Mouse (Mus musculus) hindbrain, embryonic 12.5 days (tissue): ENCODE results near the gene Eml4. TPM values are rescaled to one million over a fixed set of nuclear protein-coding genes. Genes with fewer than 3 reads are reported as not detected.
A peak's percentile ranks its signal among the peaks of the same experiment; 100 is the strongest.

Experiments
- ATAC-seq: fragments of 200-750 bp; cut with Nextera tagmentation; 2 replicates; pipeline ENCODE4 v1.8.0; 2017; ENCODE audit warnings: moderate TSS enrichment; ENCODE audit not compliant: low FRiP score
- H3K27ac ChIP-seq: fragments of 300-500 bp; sonication (generic); 2 replicates; pipeline ENCODE4 v1.5.1; 2016; ENCODE audit warnings: mild to moderate bottlenecking
- H3K27me3 ChIP-seq: fragments of 300-500 bp; sonication (generic); 2 replicates; pipeline ENCODE4 v1.6.1; 2016; ENCODE audit warnings: mild to moderate bottlenecking
- H3K36me3 ChIP-seq: fragments of 300-500 bp; sonication (generic); 2 replicates; pipeline ENCODE4 v1.6.1; 2016; ENCODE audit warnings: mild to moderate bottlenecking
- H3K4me1 ChIP-seq: fragments of 300-500 bp; sonication (generic); 2 replicates; pipeline ENCODE4 v1.6.1; 2016
- H3K4me2 ChIP-seq: fragments of 300-500 bp; sonication (generic); replicated peaks from 2 replicates; pipeline ENCODE4 v1.6.1; 2016; ENCODE audit warnings: mild to moderate bottlenecking
- H3K4me3 ChIP-seq: fragments of 300-500 bp; sonication (generic); 2 replicates; pipeline ENCODE4 v1.5.1; 2016; ENCODE audit warnings: mild to moderate bottlenecking
- H3K9ac ChIP-seq: fragments of 300-500 bp; sonication (generic); 2 replicates; pipeline ENCODE4 v1.6.1; 2016; ENCODE audit warnings: mild to moderate bottlenecking, moderate library complexity
- H3K9me3 ChIP-seq: fragments of 300-500 bp; sonication (generic); replicated peaks from 2 replicates; pipeline ENCODE4 v1.6.1; 2016; ENCODE audit warnings: mild to moderate bottlenecking
- WGBS: fragments of 180-500 bp; shearing (Covaris S2); methylation state at CpG from one replicate; pipeline ENCODE4 v1.1.7; 2016; 5-methylcytosine and 5-hydroxymethylcytosine counted together
- polyA plus RNA-seq: library from polyadenylated mRNA; unstranded; fragments of >200 nt; fragmentation: Nextera tagmentation; extraction: Ambion mirVana; gene quantifications from 2 replicates; pipeline ENCODE4 v1.2.1, GENCODE M21; 2016

The Eml4 gene
- polyA plus RNA-seq, 1 experiment from 2014 or later = 57.9 TPM

- H3K4me2 ChIP-seq = no peak overlapping the region
- no peak overlapping the region for H3K9ac ChIP-seq
- H3K9me3 ChIP-seq = no peaks in the 10 kb centered on the region
- H3K4me3 ChIP-seq = no peak overlapping the region
- no peak overlapping the region for H3K27ac ChIP-seq
- ATAC-seq = no peak
- H3K4me1 ChIP-seq = peaks cover 11% of the 10 kb centered on the region
- no peaks in the 10 kb centered on the region for H3K36me3 ChIP-seq
- no peaks in the 10 kb centered on the region for H3K27me3 ChIP-seq
These were observed 23.4 kb downstream of the Eml4 start for GRCm38 (mm10) chr17:83374123-83374522.

DNA sequence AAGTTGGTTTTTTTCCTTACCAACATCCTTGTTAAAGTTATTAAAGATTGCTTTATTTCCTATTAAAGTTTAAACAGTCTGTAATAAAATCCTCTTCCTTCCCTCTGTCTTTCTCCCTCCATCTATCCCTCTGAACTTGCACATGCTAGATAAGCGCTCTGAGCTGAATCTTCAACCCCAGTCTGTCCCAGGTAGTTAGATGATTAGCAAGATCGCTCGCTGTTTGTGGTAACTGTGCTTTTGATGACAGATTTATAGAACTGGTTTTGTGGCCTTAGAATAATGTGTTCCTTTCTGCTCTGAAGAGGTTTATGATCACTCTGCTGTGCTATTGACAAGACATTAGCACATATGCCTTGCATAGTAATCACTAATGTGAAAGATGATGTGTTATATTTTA is 25.1 kb downstream of the Eml4 start:
- peaks cover 11% of the 10 kb centered on the region for H3K4me1 ChIP-seq
- H3K27me3 ChIP-seq = no peaks in the 10 kb centered on the region
- H3K9ac ChIP-seq = no peak overlapping the region
- no peaks in the 10 kb centered on the region for H3K9me3 ChIP-seq
- no peak overlapping the region for H3K27ac ChIP-seq
- 96% methylated on average over 3 of the region's 3 CpGs for WGBS
- H3K4me3 ChIP-seq = no peak overlapping the region
- H3K4me2 ChIP-seq = no peak overlapping the region
- no peaks in the 10 kb centered on the region for H3K36me3 ChIP-seq
- no peak for ATAC-seq

GRCm38 (mm10) chr17:83376801-83377200 is 26.1 kb downstream of the Eml4 start:
- peaks cover 11% of the 10 kb centered on the region for H3K4me1 ChIP-seq
- WGBS = 81% methylated on average over 4 of the region's 4 CpGs
- H3K27ac ChIP-seq = no peak overlapping the region
- H3K9me3 ChIP-seq = no peaks in the 10 kb centered on the region
- H3K27me3 ChIP-seq = no peaks in the 10 kb centered on the region
- no peak overlapping the region for H3K4me3 ChIP-seq
- no peak overlapping the region for H3K4me2 ChIP-seq
- H3K9ac ChIP-seq = no peak overlapping the region
- ATAC-seq = no peak
- no peaks in the 10 kb centered on the region for H3K36me3 ChIP-seq

DNA sequence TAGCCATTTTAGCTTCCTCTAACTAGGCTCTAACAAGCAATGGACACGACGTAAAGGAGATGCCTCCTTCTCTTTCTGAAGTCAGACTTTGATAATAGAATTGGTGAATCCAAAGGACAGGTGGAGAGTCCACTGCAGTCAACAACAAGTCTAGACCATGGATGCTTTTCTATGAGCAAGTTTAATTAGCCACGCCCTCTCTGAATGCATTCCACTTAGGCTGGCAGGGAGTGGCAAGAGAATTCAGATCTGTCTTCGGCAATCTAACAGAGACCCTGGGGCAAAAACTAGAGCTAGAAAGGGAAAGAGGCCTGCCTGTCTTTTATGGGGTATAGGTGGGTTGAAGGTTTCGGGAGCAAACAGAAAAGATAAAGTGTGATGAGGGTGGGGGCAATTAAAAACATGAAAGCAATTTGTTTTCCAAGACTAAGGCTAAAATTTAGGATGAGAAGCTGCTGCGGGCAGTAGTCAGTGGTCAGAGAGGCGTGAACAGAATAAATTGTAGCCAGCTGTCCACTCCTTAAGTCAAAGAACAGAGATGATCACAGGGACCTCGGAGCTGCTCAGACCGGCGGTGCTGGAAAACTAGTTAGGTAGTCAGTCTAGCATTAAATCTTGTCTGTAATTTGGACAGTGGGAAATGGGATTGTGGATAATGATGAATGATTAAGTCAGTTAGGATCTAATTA is 27.2 kb downstream of the Eml4 start:
- Histone ChIP-seq H3K27me3 (no peaks in the 10 kb centered on the region), H3K36me3 (no peaks in the 10 kb centered on the region), H3K4me1 (peaks cover 11% of the 10 kb centered on the region), H3K4me3 (no peak overlapping the region), H3K9me3 (no peaks in the 10 kb centered on the region), H3K9ac (no peak overlapping the region), H3K4me2 (no peak overlapping the region), H3K27ac (no peak overlapping the region)
- WGBS = 58% methylated on average over 10 of the region's 10 CpGs
- peak; percentile 48 for ATAC-seq

DNA sequence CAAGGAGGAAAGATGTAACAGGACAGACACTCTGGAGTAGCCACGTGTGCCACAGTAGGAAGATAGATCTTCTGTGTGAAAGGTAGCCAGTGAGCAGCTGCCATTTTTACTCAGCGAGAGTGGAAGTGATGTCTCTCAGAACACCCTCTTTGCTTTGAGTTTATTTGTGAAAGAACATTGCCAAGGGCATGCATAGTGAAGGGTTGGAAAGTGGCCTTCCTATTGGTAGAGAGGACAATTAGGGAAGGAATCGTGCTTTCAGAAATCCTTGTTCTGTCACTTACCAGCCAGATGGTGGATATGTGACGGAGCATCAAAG is 27.7 kb downstream of the Eml4 start:
- ATAC-seq = peak; percentile 46
- Histone ChIP-seq H3K4me2 (no peak overlapping the region), H3K27me3 (no peaks in the 10 kb centered on the region), H3K36me3 (no peaks in the 10 kb centered on the region), H3K4me1 (peaks cover 11% of the 10 kb centered on the region), H3K9ac (no peak overlapping the region), H3K9me3 (no peaks in the 10 kb centered on the region), H3K27ac (no peak overlapping the region), H3K4me3 (no peak overlapping the region)
- WGBS = 52% methylated on average over 4 of the region's 4 CpGs

DNA sequence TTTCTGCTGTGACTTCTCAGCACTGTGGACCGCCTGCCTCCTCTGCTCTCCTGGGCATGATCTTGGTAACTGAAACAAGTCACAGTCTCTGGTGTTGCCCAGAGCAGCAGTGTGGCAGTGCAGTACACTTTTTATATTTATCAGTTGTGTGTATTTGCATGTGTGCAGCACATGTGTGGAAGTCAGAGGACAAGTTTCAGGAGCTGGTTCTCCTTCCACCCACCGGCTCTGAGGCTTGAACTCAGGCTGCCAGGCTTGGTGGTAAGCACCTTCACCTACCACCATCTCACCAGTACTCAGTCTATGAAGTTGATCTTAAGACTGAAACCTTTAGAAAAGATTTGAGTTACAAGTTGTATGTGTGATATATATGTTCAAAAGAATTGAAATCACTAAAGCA is 28.6 kb downstream of the Eml4 start:
- no peaks in the 10 kb centered on the region for H3K27me3 ChIP-seq
- H3K4me1 ChIP-seq = peaks cover 11% of the 10 kb centered on the region
- 90% methylated on average over 2 of the region's 2 CpGs for WGBS
- no peak overlapping the region for H3K9ac ChIP-seq
- ATAC-seq = no peak
- no peak overlapping the region for H3K27ac ChIP-seq
- H3K36me3 ChIP-seq = no peaks in the 10 kb centered on the region
- no peak overlapping the region for H3K4me2 ChIP-seq
- H3K9me3 ChIP-seq = no peaks in the 10 kb centered on the region
- no peak overlapping the region for H3K4me3 ChIP-seq

DNA sequence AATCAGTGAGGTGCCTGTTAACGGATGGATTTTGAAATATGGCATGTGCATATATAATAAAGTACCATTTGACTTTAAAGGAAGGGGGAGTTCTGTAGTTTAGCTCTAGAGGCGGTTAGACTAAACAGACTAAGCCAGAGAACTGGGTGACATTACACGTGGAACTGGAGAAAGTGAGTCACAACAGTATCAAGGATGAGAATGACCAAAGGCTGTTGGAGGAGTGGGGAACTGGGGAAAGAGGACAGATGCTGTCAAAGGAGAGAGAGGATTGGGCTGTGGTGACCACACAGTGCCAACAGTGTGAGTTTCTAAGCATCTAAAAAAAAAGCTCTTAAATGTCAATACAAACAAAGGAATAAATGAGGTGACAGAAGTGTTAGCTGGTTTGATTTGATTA is 29.1 kb downstream of the Eml4 start:
- no peaks in the 10 kb centered on the region for H3K9me3 ChIP-seq

GRCm38 (mm10) chr17:83382752-83383151 is 32.0 kb downstream of the Eml4 start:
- ATAC-seq = no peak
- no peak overlapping the region for H3K9ac ChIP-seq
- H3K36me3 ChIP-seq = no peaks in the 10 kb centered on the region
- no peak overlapping the region for H3K27ac ChIP-seq
- no peak overlapping the region for H3K4me2 ChIP-seq
- 92% methylated on average over 5 of the region's 5 CpGs for WGBS
- H3K4me3 ChIP-seq = no peak overlapping the region
- no peaks in the 10 kb centered on the region for H3K9me3 ChIP-seq
- H3K4me1 ChIP-seq = peaks cover 9% of the 10 kb centered on the region
- H3K27me3 ChIP-seq = no peaks in the 10 kb centered on the region

More for the DNA sequence above, 29.1 kb downstream of the Eml4 start:
- Histone ChIP-seq H3K4me1 (peaks cover 11% of the 10 kb centered on the region), H3K4me2 (no peak overlapping the region), H3K9ac (no peak overlapping the region), H3K36me3 (no peaks in the 10 kb centered on the region), H3K27me3 (no peaks in the 10 kb centered on the region), H3K27ac (no peak overlapping the region), H3K4me3 (no peak overlapping the region)
- WGBS = 88% methylated on average over 3 of the region's 3 CpGs
- ATAC-seq = no peak

GRCm38 (mm10) chr17:83384981-83385380 is 34.2 kb downstream of the Eml4 start:
- 89% methylated on average over 2 of the region's 2 CpGs for WGBS
- H3K4me3 ChIP-seq = no peak overlapping the region
- ATAC-seq = no peak
- no peaks in the 10 kb centered on the region for H3K4me1 ChIP-seq
- H3K27me3 ChIP-seq = no peaks in the 10 kb centered on the region
- H3K27ac ChIP-seq = no peak overlapping the region
- H3K9ac ChIP-seq = no peak overlapping the region
- H3K9me3 ChIP-seq = no peaks in the 10 kb centered on the region
- H3K36me3 ChIP-seq = no peaks in the 10 kb centered on the region
- no peak overlapping the region for H3K4me2 ChIP-seq

DNA sequence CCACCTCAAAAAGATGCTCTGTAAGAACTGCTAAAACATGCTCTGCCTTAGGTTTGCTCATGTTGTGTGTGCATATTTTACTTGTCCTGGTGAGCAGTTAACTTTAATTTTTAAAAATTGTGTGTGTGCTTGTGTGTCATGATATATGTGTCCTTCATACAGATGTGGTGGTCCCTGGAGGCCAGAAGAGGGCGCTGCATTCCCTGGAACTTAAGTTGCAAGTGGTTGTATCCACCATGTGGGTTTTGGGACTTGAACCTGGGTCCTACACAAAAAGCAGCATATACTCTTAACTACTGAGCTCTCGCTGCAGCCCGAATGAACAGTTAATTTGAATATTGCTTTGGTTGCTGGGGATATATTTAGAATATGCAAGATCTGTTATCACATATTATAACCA is 36.4 kb downstream of the Eml4 start:
- Histone ChIP-seq H3K36me3 (no peaks in the 10 kb centered on the region), H3K9ac (no peak overlapping the region), H3K4me2 (no peak overlapping the region), H3K27ac (no peak overlapping the region), H3K4me1 (no peaks in the 10 kb centered on the region), H3K4me3 (no peak overlapping the region), H3K27me3 (no peaks in the 10 kb centered on the region), H3K9me3 (no peaks in the 10 kb centered on the region)
- no peak for ATAC-seq
- 85% methylated on average over 3 of the region's 3 CpGs for WGBS

- no peak for ATAC-seq
- H3K27me3 ChIP-seq = no peaks in the 10 kb centered on the region
- no peak overlapping the region for H3K27ac ChIP-seq
- no peaks in the 10 kb centered on the region for H3K36me3 ChIP-seq
- no peak overlapping the region for H3K9ac ChIP-seq
- H3K4me1 ChIP-seq = 0 out of 2 replicates have a peak, but pooled peaks cover 6% of the 10 kb centered on the region
- H3K9me3 ChIP-seq = no peaks in the 10 kb centered on the region
- H3K4me3 ChIP-seq = no peak overlapping the region
- H3K4me2 ChIP-seq = no peak overlapping the region
- WGBS = 87% methylated on average over 3 of the region's 3 CpGs
These were observed 43.3 kb downstream of the Eml4 start for GRCm38 (mm10) chr17:83394013-83394412.

- H3K4me3 ChIP-seq = no peak overlapping the region
- no peaks in the 10 kb centered on the region for H3K36me3 ChIP-seq
- H3K4me1 ChIP-seq = 0 out of 2 replicates have a peak, but pooled peaks cover 6% of the 10 kb centered on the region
- H3K27ac ChIP-seq = no peak overlapping the region
- H3K9ac ChIP-seq = no peak overlapping the region
- no peaks in the 10 kb centered on the region for H3K9me3 ChIP-seq
- no peak overlapping the region for H3K4me2 ChIP-seq
- H3K27me3 ChIP-seq = no peaks in the 10 kb centered on the region
- no peak for ATAC-seq
- WGBS = 69% methylated on average over 6 of the region's 6 CpGs
These were observed 46.9 kb downstream of the Eml4 start for GRCm38 (mm10) chr17:83397571-83398100.

DNA sequence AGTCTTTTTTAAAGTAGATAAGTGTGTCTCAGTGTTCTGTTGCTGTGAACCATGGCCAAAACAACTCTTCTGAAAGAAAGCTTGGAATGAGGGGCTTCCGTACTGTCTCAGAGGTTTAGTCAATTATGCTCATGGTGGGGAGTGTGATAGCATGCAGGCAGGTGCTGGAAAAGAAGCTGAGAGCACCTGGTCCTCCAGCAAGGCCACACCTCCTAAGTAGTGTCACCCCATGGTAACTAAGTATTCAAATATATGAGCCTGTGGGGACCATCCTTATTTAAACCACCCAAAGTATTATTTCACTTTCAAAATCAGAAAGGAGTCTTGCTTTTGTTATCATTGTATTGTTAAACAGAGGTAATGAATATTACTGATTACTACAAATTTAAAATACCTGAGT is 48.0 kb downstream of the Eml4 start:
- 94% methylated on average over 1 of the region's 1 CpGs for WGBS
- no peak for ATAC-seq
- peaks cover 9% of the 10 kb centered on the region for H3K36me3 ChIP-seq

More for the DNA sequence above, 48.0 kb downstream of the Eml4 start:
- H3K4me2 ChIP-seq = no peak overlapping the region
- no peaks in the 10 kb centered on the region for H3K9me3 ChIP-seq
- H3K9ac ChIP-seq = no peak overlapping the region
- no peak overlapping the region for H3K27ac ChIP-seq
- 0 out of 2 replicates have a peak, but pooled peaks cover 6% of the 10 kb centered on the region for H3K4me1 ChIP-seq
- H3K4me3 ChIP-seq = no peak overlapping the region
- H3K27me3 ChIP-seq = no peaks in the 10 kb centered on the region
